Mouse (Mus musculus) megakaryocyte-erythroid progenitor cell, adult 5-6 weeks (primary cell): ENCODE data around the gene Efcab6. TPM values are rescaled to one million over a fixed set of nuclear protein-coding genes. Genes with fewer than 3 reads are reported as not detected.

Experiments
- ATAC-seq: replicated peaks from 2 replicates; pipeline ENCODE4 v1.8.0; 2016; ENCODE audit warnings: mild to moderate bottlenecking, inconsistent platforms; ENCODE audit not compliant: severe bottlenecking, poor library complexity, low FRiP score, low TSS enrichment
- total RNA-seq, 2 experiments: library from RNA; stranded (forward) in 1 of 2; stranded (reverse) in 1 of 2; fragments of 200-1000, 215-1000 nt in 1 of 2; fragments of >200 nt in 1 of 2; fragmentation: Nextera tagmentation in 1 of 2; gene quantifications; 2 replicates each; pipeline ENCODE4 v1.2.3; 2014 to 2017

Gene Efcab6
- total RNA-seq, 2 experiments from 2014 or later: not detected

GRCm38 (mm10) chr15:83989241-83989640 lies 75.9 kb downstream of the Efcab6 start:
- no peak for ATAC-seq

- ATAC-seq: no peak
Observed at GRCm38 (mm10) chr15:83988087-83988486, 77.1 kb downstream of the Efcab6 start.

DNA sequence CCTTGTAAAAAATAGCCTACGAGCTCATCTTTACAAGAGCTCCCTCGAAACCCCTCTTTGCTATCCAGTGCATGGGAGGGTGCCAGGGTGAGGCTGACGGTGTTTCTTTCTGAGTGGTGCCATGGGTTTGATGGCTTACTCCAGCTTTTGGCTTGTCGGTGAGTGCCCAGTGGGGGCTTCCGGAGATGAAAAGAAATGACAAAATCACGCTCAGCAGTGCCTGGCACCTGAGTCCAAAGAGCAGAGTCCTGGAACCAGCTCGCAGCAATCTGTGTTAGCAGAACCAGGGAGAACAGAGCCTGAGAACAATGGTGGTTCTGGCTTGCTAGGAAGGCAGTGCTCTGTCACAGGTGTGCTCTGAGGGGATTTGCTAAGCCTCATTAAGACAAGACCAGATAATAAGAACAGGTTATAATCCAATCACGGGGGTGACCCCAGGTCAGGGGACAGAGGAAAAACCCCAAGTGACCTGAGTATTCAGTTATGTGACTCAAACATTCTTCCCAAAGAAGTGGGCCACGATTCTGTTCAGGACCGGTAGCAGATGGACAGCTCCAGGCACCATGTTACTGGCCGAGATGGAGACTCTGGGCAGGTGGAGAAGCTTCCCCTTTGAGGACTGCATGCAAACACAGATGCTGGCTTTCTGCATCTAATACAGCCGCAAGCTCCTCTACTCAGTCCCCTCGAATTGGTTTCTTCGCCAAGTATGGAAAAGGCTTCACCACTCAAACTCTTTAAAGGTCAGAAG lies 82.8 kb downstream of the Efcab6 start:
- no peak for ATAC-seq

DNA sequence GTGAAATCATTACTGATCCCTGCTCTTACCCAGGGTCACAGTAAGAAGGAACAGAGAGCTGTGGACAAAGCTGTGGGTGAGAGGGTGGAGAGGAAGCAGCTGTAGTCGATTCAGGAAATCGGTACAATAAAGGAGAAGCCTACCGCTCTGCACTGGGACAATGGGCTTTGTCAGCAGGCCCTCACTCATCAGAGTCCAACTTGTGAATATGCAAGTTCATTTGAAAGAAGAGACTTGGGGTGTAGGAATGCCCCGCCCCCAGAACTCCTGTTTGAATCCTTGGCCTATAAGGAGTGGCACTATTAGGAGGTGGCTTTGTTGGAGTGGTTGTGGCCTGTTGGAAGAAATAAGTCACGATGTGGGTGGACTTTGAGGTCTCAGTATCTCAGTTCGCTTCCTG lies 86.3 kb downstream of the Efcab6 start:
- no peak for ATAC-seq

DNA sequence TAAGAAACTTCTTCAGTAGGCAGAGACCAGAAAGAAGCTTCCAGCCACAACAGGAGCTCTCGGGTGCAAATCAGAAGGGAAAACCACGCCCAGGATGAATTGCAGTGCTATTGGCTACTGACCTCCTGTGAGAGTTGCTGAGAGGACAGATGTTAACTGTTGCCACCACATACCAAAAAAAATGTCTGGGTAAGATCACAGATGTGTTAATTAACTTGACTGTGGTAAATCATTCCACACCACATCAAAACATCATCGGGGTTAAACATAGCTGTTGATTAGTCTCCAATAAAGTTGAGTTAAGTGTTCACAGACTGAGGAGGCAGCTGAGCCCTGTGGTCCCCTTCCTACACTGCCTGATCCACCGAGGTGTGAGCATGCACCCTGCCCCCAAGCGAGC lies 88.1 kb downstream of the Efcab6 start:
- no peak for ATAC-seq

DNA sequence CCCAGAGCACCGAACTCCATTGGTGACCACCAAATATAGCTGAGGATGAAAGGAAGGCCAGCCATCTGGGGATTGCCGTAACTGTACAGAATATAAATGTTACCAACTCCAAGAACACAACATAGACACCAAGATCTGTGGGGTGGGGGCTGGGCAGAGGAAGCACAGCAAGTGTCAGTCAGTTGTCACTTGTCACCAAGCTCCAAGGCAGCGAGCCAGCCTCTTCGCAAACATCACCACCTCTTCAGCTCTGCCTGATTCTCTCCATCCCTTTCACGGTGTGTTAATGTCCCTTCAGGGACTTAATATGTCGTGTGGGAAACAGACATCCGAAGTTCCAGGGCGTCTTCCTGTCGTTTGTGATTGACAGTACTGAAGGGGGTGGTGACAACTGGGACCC lies 93.0 kb downstream of the Efcab6 start:
- ATAC-seq: no peak

- no peak for ATAC-seq
Observed at GRCm38 (mm10) chr15:83967802-83968201, 97.4 kb downstream of the Efcab6 start.

DNA sequence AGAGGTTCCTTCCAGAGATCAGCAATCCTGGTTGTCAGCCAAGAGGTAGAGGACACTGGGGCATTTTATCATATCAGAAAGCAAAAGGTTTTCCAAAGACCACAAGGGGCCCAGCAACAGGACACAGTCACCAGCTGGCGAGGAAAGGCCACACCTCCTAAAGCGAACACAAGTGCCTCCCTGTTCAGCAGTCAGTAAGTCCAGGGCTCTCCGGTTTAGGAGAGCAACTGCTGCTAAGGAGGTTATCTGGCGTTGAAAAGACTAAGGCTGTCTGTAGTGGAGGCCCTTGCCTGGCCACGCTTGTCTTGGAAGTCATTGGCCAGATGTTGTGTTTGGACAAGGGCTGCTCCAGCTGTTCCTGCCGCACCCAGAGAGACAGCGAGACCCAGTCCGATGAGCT lies 100.1 kb downstream of the Efcab6 start:
- ATAC-seq: no peak

DNA sequence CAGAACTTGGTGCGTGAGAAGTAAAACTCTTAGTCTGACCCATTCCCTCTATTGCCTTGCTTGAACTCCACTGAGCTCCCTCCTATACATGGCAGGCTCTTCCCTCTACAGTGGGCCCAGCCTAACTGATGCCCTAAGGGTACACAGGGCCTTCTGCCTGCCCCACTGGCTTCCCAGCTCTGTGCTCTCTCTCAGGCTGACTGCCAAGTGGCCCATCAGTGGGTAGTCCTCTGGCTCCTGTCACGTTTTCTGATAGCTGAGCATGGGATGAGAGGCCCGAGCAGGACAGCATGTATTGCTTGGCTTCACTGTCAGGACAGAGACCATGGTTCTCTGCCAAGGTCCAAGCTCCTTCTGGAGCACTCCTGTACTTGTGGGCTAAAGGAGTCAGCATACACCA lies 106.8 kb downstream of the Efcab6 start:
- no peak for ATAC-seq

- ATAC-seq: no peak
Observed at GRCm38 (mm10) chr15:83956996-83957395, 108.2 kb downstream of the Efcab6 start.

GRCm38 (mm10) chr15:83955948-83956707 lies 109.1 kb downstream of the Efcab6 start:
- no peak for ATAC-seq

DNA sequence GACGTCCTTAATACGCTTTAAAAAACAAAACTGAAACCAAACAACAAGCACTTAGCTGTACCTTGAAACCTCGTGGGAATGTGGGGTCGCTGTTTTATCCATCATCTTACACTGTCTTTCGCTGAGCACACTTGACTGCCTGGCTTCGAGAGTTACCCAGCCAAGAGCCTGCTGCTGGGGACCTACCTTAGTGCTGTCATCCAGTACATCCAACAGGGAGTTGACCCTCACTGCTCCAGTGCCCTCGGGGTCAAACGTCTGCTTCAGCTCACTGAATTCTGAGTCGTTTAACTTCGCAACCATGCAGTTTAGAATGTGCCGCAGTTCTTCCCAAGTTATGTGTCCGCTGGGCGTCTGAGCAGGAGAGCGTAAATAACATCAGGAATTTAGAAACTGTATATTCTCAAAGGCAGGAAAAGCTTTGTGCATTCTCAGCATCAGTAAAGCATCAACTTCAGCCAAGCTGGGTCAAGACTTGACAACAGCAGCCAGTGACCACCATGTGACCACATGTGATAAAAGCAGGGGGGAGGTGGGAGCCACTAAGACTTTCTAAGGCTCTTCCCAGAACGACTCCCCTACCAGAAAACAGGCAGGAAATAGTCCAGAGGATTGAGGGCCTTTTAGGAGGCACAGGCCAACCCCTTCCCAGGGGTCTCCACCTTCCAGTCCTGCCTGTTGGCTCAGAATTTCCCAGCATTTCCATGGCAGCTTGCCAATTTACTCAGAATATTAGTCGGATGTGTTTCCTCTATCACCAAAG lies 115.3 kb downstream of the Efcab6 start:
- no peak for ATAC-seq

GRCm38 (mm10) chr15:83939703-83940102 lies 125.5 kb downstream of the Efcab6 start:
- no peak for ATAC-seq

- ATAC-seq: no peak
Observed at GRCm38 (mm10) chr15:83938466-83938865, 126.7 kb downstream of the Efcab6 start.

GRCm38 (mm10) chr15:83936506-83936905 lies 128.7 kb downstream of the Efcab6 start:
- ATAC-seq: no peak

GRCm38 (mm10) chr15:83934816-83935215 lies 130.4 kb downstream of the Efcab6 start:
- ATAC-seq: no peak

DNA sequence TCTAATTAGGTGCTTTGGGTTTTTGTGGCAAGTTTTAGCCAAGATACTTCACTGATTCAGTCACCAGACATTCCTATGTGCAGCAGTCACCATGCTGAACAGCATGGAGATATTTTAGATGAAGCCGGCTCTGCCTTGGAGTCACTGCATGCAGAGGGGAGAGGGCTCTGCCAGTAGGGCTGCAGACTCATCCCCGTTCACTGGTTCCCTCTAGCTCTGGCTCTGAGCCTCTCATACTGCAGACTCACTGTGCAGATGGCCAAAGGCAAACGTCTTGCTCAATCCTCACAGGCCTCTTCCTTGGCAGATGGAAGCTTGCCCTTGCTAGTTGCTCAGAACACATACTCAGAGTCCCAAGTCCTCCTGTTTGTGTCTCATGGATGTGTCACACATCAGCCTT lies 139.8 kb downstream of the Efcab6 start:
- ATAC-seq: no peak

GRCm38 (mm10) chr15:83924656-83925055 lies 140.5 kb downstream of the Efcab6 start:
- no peak for ATAC-seq

GRCm38 (mm10) chr15:83915376-83915775 lies 149.8 kb downstream of the Efcab6 start:
- ATAC-seq: no peak

GRCm38 (mm10) chr15:83913028-83913714 lies 152.0 kb downstream of the Efcab6 start:
- ATAC-seq: no peak
